Mouse (Mus musculus): Measurements from ENCODE around the gene B4galnt4. TPM values are rescaled to one million over a fixed set of nuclear protein-coding genes. Genes with fewer than 3 reads are reported as not detected.

The B4galnt4 gene
- polyA plus RNA-seq, 1 experiment from 2014 or later = 44.1 TPM

- Histone ChIP-seq H3K9ac (replicated peaks; ENCODE audit: low read length) (no peak overlapping the region), H3K36me3 (ENCODE audit: control insufficient read depth, insufficient read depth, low read length) (no peaks in the 10 kb centered on the region), H3K9me3 (ENCODE audit: control insufficient read depth, low read length) (no peaks in the 10 kb centered on the region), H3K4me3 (replicated peaks; ENCODE audit: low read depth, low read length) (no peak overlapping the region), H3K27me3 (ENCODE audit: control insufficient read depth, insufficient read depth, low read length) (peaks cover 27% of the 10 kb centered on the region), H3K27ac (replicated peaks; ENCODE audit: low read depth, low read length) (no peak overlapping the region), H3K4me2 (ENCODE audit: low read length) (no peak overlapping the region), H3K4me1 (ENCODE audit: control insufficient read depth, insufficient read depth, low read length) (0 out of 2 replicates have a peak, but pooled peaks cover 5% of the 10 kb centered on the region)
- WGBS = 82% methylated on average over 6 of the region's 6 CpGs
- ATAC-seq (ENCODE audit: low FRiP score, low TSS enrichment) = no peak
- DNase-seq = no peak
Observed at GRCm38 (mm10) chr7:141096021-141096420, 35.1 kb downstream of the B4galnt4 start.

DNA sequence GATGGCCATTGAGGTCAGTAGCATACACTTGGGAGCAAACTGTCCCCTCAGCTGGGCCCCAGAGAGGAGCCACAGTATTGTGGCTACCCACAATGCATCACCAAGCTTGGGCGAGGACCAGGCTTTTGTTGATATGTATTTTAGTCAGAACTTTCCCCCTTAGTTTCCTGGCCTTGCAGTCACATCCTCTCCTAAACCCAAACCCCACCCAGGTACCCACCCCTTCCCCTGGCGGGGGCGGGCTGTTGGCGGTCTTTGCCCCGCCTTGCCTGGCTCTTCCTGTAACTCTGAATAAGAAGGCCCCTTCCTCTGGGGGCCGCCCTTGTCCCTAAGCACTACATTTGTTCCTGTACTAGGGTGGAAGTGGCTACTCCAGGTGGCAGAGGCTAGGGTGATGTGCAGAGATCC lies 35.7 kb downstream of the B4galnt4 start:
- WGBS = 46% methylated on average over 6 of the region's 6 CpGs
- H3K27me3 ChIP-seq (ENCODE audit: control insufficient read depth, insufficient read depth, low read length) = peaks cover 32% of the 10 kb centered on the region

GRCm38 (mm10) chr7:141097177-141097576 lies 36.3 kb downstream of the B4galnt4 start:
- Histone ChIP-seq H3K27ac (replicated peaks; ENCODE audit: low read depth, low read length) (no peak overlapping the region), H3K36me3 (ENCODE audit: control insufficient read depth, insufficient read depth, low read length) (no peaks in the 10 kb centered on the region), H3K27me3 (ENCODE audit: control insufficient read depth, insufficient read depth, low read length) (peaks cover 32% of the 10 kb centered on the region), H3K4me3 (replicated peaks; ENCODE audit: low read depth, low read length) (no peak overlapping the region), H3K4me1 (ENCODE audit: control insufficient read depth, insufficient read depth, low read length) (0 out of 2 replicates have a peak, but pooled peaks cover 5% of the 10 kb centered on the region), H3K9me3 (ENCODE audit: control insufficient read depth, low read length) (no peaks in the 10 kb centered on the region), H3K4me2 (ENCODE audit: low read length) (no peak overlapping the region), H3K9ac (replicated peaks; ENCODE audit: low read length) (no peak overlapping the region)
- ATAC-seq (ENCODE audit: low FRiP score, low TSS enrichment) = no peak
- 76% methylated on average over 5 of the region's 5 CpGs for WGBS
- DNase-seq = no peak

More for the DNA sequence above, 35.7 kb downstream of the B4galnt4 start:
- Histone ChIP-seq H3K4me2 (ENCODE audit: low read length) (no peak overlapping the region), H3K9me3 (ENCODE audit: control insufficient read depth, low read length) (no peaks in the 10 kb centered on the region), H3K9ac (replicated peaks; ENCODE audit: low read length) (no peak overlapping the region), H3K4me1 (ENCODE audit: control insufficient read depth, insufficient read depth, low read length) (0 out of 2 replicates have a peak, but pooled peaks cover 5% of the 10 kb centered on the region), H3K27ac (replicated peaks; ENCODE audit: low read depth, low read length) (no peak overlapping the region), H3K36me3 (ENCODE audit: control insufficient read depth, insufficient read depth, low read length) (no peaks in the 10 kb centered on the region), H3K4me3 (replicated peaks; ENCODE audit: low read depth, low read length) (no peak overlapping the region)
- ATAC-seq (ENCODE audit: low FRiP score, low TSS enrichment) (no peak), DNase-seq (no peak)

GRCm38 (mm10) chr7:141099911-141100691 lies 39.2 kb downstream of the B4galnt4 start, which contains the start of gene Sigirr:
Gene Sigirr (minus strand): TSS chr7:141100572.
- peak within 1 kb of the TSS; percentile 40 for H3K9ac ChIP-seq (replicated peaks; ENCODE audit: low read length)
- whole genome bisulfite sequencing = 1% methylated on average over 56 of the region's 56 CpGs
- ATAC-seq (ENCODE audit: low FRiP score, low TSS enrichment) = no peak
- H3K9me3 ChIP-seq (ENCODE audit: control insufficient read depth, low read length) = no peaks in the 10 kb centered on the region
- DNase-seq = peak; percentile 73
- H3K4me2 ChIP-seq (ENCODE audit: low read length) = peak within 1 kb of the TSS; percentile 62
- peak within 1 kb of the TSS; percentile 37 for H3K4me3 ChIP-seq (replicated peaks; ENCODE audit: low read depth, low read length)
- H3K27ac ChIP-seq (replicated peaks; ENCODE audit: low read depth, low read length) = no peak within 1 kb of the TSS
- H3K36me3 ChIP-seq (ENCODE audit: control insufficient read depth, insufficient read depth, low read length) = no peaks in the 10 kb centered on the region
- H3K27me3 ChIP-seq (ENCODE audit: control insufficient read depth, insufficient read depth, low read length) = peaks cover 27% of the 10 kb centered on the region
- H3K4me1 ChIP-seq (ENCODE audit: control insufficient read depth, insufficient read depth, low read length) = no peaks in the 10 kb centered on the region

GRCm38 (mm10) chr7:141103161-141103560 lies 42.3 kb downstream of the B4galnt4 start:
- ATAC-seq (ENCODE audit: low FRiP score, low TSS enrichment) = no peak

GRCm38 (mm10) chr7:141115874-141116273 lies 55.0 kb downstream of the B4galnt4 start:
- DNase-seq (no peak), ATAC-seq (ENCODE audit: low FRiP score, low TSS enrichment) (no peak)
- no peak overlapping the region for H3K4me2 ChIP-seq (ENCODE audit: low read length)
- 88% methylated on average over 9 of the region's 9 CpGs for WGBS
- H3K36me3 ChIP-seq (ENCODE audit: control insufficient read depth, insufficient read depth, low read length) = no peaks in the 10 kb centered on the region
- H3K4me1 ChIP-seq (ENCODE audit: control insufficient read depth, insufficient read depth, low read length) = no peaks in the 10 kb centered on the region
- H3K4me3 ChIP-seq (replicated peaks; ENCODE audit: low read depth, low read length) = no peak overlapping the region
- no peak overlapping the region for H3K27ac ChIP-seq (replicated peaks; ENCODE audit: low read depth, low read length)
- no peak overlapping the region for H3K9ac ChIP-seq (replicated peaks; ENCODE audit: low read length)
- H3K27me3 ChIP-seq (ENCODE audit: control insufficient read depth, insufficient read depth, low read length) = no peaks in the 10 kb centered on the region
- no peaks in the 10 kb centered on the region for H3K9me3 ChIP-seq (ENCODE audit: control insufficient read depth, low read length)

More at GRCm38 (mm10) chr7:141103161-141103560, 42.3 kb downstream of the B4galnt4 start:
- Histone ChIP-seq H3K4me1 (ENCODE audit: control insufficient read depth, insufficient read depth, low read length) (no peaks in the 10 kb centered on the region), H3K36me3 (ENCODE audit: control insufficient read depth, insufficient read depth, low read length) (no peaks in the 10 kb centered on the region), H3K9me3 (ENCODE audit: control insufficient read depth, low read length) (no peaks in the 10 kb centered on the region), H3K27me3 (ENCODE audit: control insufficient read depth, insufficient read depth, low read length) (peaks cover 27% of the 10 kb centered on the region), H3K4me2 (ENCODE audit: low read length) (no peak overlapping the region), H3K27ac (replicated peaks; ENCODE audit: low read depth, low read length) (no peak overlapping the region), H3K9ac (replicated peaks; ENCODE audit: low read length) (no peak overlapping the region), H3K4me3 (replicated peaks; ENCODE audit: low read depth, low read length) (no peak overlapping the region)
- no peak for DNase-seq
- WGBS = 65% methylated on average over 3 of the region's 3 CpGs

DNA sequence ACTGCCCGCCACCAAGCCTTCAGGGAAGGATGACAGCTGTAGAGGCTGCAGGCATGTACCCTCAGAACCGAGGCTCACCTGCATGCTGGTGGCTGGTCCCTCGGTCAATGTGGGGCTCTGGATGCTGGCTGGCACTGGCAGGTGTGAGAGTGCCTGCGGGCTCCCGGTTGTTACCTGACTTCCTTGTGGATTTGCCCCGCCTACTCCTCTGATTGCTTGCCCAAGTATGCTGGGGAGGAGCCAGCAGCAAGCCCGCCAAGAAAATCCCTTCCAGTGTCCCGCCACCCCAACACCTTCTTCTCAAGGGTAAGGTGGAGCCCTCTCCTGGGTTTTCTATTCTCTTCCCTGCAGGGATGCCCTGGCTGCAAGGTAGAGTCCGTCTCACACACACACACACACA lies 56.7 kb downstream of the B4galnt4 start, which contains the start of gene Ano9:
Gene Ano9 (minus strand): TSS at position 171 of the 400 bp plus-strand sequence.
- WGBS = 16% methylated on average over 9 of the region's 9 CpGs
- no peak for ATAC-seq (ENCODE audit: low FRiP score, low TSS enrichment)
- H3K4me1 ChIP-seq (ENCODE audit: control insufficient read depth, insufficient read depth, low read length) = no peaks in the 10 kb centered on the region
- no peaks in the 10 kb centered on the region for H3K9me3 ChIP-seq (ENCODE audit: control insufficient read depth, low read length)
- no peak within 1 kb of the TSS for H3K27ac ChIP-seq (replicated peaks; ENCODE audit: low read depth, low read length)
- H3K4me2 ChIP-seq (ENCODE audit: low read length) = no peak within 1 kb of the TSS
- no peak within 1 kb of the TSS for H3K9ac ChIP-seq (replicated peaks; ENCODE audit: low read length)
- no peak within 1 kb of the TSS for H3K4me3 ChIP-seq (replicated peaks; ENCODE audit: low read depth, low read length)
- no peak for DNase-seq
- no peaks in the 10 kb centered on the region for H3K36me3 ChIP-seq (ENCODE audit: control insufficient read depth, insufficient read depth, low read length)
- no peaks in the 10 kb centered on the region for H3K27me3 ChIP-seq (ENCODE audit: control insufficient read depth, insufficient read depth, low read length)

DNA sequence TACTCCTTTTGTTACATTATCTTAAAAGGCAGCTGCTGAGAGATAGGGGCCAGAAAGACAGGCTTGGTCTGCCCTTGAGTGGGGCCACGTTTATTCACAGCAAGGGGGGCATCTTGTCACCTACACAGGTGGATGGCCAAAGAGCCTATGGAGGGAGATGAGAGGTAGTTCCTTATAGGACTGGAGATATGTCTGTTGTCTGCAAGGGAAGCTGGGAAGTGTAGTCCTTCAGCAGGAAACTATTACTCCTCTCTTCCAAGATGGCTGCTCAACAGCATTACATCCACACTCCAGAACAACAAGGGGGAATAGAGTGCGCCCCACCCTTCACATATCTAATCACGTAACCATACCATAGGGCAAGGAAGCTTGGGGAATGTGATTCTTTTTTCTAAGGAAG lies 58.6 kb downstream of the B4galnt4 start:
- no peaks in the 10 kb centered on the region for H3K9me3 ChIP-seq (ENCODE audit: control insufficient read depth, low read length)
- DNase-seq = no peak
- no peak overlapping the region for H3K27ac ChIP-seq (replicated peaks; ENCODE audit: low read depth, low read length)
- H3K36me3 ChIP-seq (ENCODE audit: control insufficient read depth, insufficient read depth, low read length) = no peaks in the 10 kb centered on the region
- WGBS = 72% methylated on average over 3 of the region's 3 CpGs
- no peak overlapping the region for H3K4me2 ChIP-seq (ENCODE audit: low read length)
- ATAC-seq (ENCODE audit: low FRiP score, low TSS enrichment) = no peak
- H3K9ac ChIP-seq (replicated peaks; ENCODE audit: low read length) = no peak overlapping the region
- no peaks in the 10 kb centered on the region for H3K4me1 ChIP-seq (ENCODE audit: control insufficient read depth, insufficient read depth, low read length)
- no peak overlapping the region for H3K4me3 ChIP-seq (replicated peaks; ENCODE audit: low read depth, low read length)
- no peaks in the 10 kb centered on the region for H3K27me3 ChIP-seq (ENCODE audit: control insufficient read depth, insufficient read depth, low read length)

DNA sequence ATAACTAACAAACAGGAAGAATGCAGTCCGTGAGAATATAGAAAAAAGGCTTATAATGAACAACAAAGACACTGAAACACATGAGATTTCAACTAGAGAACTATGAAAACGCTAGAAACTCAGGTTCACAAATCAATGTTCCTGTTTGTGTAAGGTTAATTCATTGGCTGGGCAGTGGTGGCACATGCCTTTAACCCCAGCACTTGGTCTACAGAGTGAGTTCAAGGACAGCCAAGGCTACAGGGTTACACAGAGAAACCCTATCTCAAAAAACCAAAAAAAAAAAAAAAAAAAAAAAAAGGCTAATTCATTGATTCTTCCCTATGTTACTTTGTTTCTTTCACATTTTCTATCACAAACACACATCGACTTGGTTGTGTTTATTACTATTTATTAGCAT lies 59.7 kb downstream of the B4galnt4 start:
- no peaks in the 10 kb centered on the region for H3K27me3 ChIP-seq (ENCODE audit: control insufficient read depth, insufficient read depth, low read length)
- no peaks in the 10 kb centered on the region for H3K36me3 ChIP-seq (ENCODE audit: control insufficient read depth, insufficient read depth, low read length)
- no peaks in the 10 kb centered on the region for H3K4me1 ChIP-seq (ENCODE audit: control insufficient read depth, insufficient read depth, low read length)
- H3K9ac ChIP-seq (replicated peaks; ENCODE audit: low read length) = no peak overlapping the region
- no peak overlapping the region for H3K4me2 ChIP-seq (ENCODE audit: low read length)
- no peak for ATAC-seq (ENCODE audit: low FRiP score, low TSS enrichment)
- H3K9me3 ChIP-seq (ENCODE audit: control insufficient read depth, low read length) = no peaks in the 10 kb centered on the region
- no peak overlapping the region for H3K4me3 ChIP-seq (replicated peaks; ENCODE audit: low read depth, low read length)
- no peak overlapping the region for H3K27ac ChIP-seq (replicated peaks; ENCODE audit: low read depth, low read length)
- no peak for DNase-seq
- 90% methylated on average over 3 of the region's 3 CpGs for WGBS

All from midbrain, embryonic 14.5 days (tissue).